Mouse (Mus musculus) embryonic facial prominence, embryonic 13.5 days (tissue): ENCODE results near the gene Hsd17b2. TPM values are rescaled to one million over a fixed set of nuclear protein-coding genes. Genes with fewer than 3 reads are reported as not detected.
"Not testable (repeated sequence)": the region's sequence is repeated elsewhere in the genome, so short reads cannot be mapped to it uniquely, and the experiment has no call there.

Experiments used
- ATAC-seq: fragments of 200-750 bp; cut with Nextera tagmentation; 2 replicates; pipeline ENCODE4 v1.8.0; 2017; ENCODE audit warnings: low read depth; ENCODE audit not compliant: insufficient number of reproducible peaks, insufficient read depth, low FRiP score, low TSS enrichment
- H3K27ac ChIP-seq: fragments of 300-500 bp; sonication (generic); 2 replicates; pipeline ENCODE4 v1.5.1; 2015; ENCODE audit warnings: moderate library complexity, mild to moderate bottlenecking, inconsistent platforms
- H3K27me3 ChIP-seq: fragments of 300-500 bp; sonication (generic); 2 replicates; pipeline ENCODE4 v1.6.1; 2015; ENCODE audit warnings: mild to moderate bottlenecking, inconsistent platforms
- H3K36me3 ChIP-seq: fragments of 300-500 bp; sonication (generic); 2 replicates; pipeline ENCODE4 v1.6.1; 2015; ENCODE audit warnings: mild to moderate bottlenecking, inconsistent platforms
- H3K4me1 ChIP-seq: fragments of 300-500 bp; sonication (generic); 2 replicates; pipeline ENCODE4 v1.6.1; 2015; ENCODE audit warnings: inconsistent platforms
- H3K4me2 ChIP-seq: fragments of 300-500 bp; sonication (generic); 2 replicates; pipeline ENCODE4 v1.6.1; 2015; ENCODE audit warnings: moderate library complexity, mild to moderate bottlenecking, inconsistent platforms
- H3K4me3 ChIP-seq: fragments of 300-500 bp; sonication (generic); 2 replicates; pipeline ENCODE4 v1.5.1; 2015; ENCODE audit warnings: mild to moderate bottlenecking, inconsistent platforms
- H3K9ac ChIP-seq: fragments of 300-500 bp; sonication (generic); 2 replicates; pipeline ENCODE4 v1.6.1; 2015; ENCODE audit warnings: mild to moderate bottlenecking, inconsistent platforms
- H3K9me3 ChIP-seq: fragments of 300-500 bp; sonication (generic); 2 replicates; pipeline ENCODE4 v1.6.1; 2016; ENCODE audit warnings: inconsistent platforms
- WGBS: fragments of 180-500 bp; shearing (Covaris S2); methylation state at CpG from one replicate; pipeline ENCODE4 v1.1.7; 2015; ENCODE audit warnings: mixed read lengths; 5-methylcytosine and 5-hydroxymethylcytosine counted together
- polyA plus RNA-seq: library from polyadenylated mRNA; unstranded; fragments of >200 nt; fragmentation: Nextera tagmentation; extraction: Ambion mirVana; gene quantifications from 2 replicates; pipeline ENCODE4 v1.2.1, GENCODE M21; 2015

Gene Hsd17b2
- polyA plus RNA-seq, 1 experiment from 2014 or later, result 0.73 TPM

DNA sequence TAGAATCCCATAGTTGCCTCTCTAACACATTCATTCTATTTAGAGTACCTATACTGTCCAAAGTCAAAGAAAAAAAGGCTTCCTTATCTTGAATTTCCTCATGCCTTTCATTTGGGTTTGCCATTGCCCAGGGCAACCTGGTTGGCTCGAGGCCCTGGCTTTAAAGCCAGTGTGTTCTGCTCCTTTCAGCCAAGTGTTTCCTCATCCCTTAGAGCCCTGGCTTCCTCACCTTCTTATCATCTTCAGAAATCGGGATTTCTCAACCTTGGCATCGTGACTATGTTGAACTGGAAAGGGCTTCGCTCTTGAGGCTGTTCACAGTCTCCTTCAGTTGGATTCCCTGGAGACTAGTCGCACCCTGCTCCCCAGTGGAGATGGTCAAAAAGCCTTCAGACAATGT is 12.9 kb downstream of the Hsd17b2 start:
- Histone ChIP-seq H3K4me2 (no peak overlapping the region), H3K4me3 (no peak overlapping the region), H3K9ac (no peak overlapping the region), H3K27me3 (no peaks in the 10 kb centered on the region), H3K9me3 (no peaks in the 10 kb centered on the region), H3K36me3 (no peaks in the 10 kb centered on the region), H3K4me1 (peaks cover 7% of the 10 kb centered on the region; the same call in 1 of the 2 replicates), H3K27ac (no peak overlapping the region)
- 84% methylated on average over 5 of the region's 5 CpGs for whole genome bisulfite sequencing
- no peak for ATAC-seq

DNA sequence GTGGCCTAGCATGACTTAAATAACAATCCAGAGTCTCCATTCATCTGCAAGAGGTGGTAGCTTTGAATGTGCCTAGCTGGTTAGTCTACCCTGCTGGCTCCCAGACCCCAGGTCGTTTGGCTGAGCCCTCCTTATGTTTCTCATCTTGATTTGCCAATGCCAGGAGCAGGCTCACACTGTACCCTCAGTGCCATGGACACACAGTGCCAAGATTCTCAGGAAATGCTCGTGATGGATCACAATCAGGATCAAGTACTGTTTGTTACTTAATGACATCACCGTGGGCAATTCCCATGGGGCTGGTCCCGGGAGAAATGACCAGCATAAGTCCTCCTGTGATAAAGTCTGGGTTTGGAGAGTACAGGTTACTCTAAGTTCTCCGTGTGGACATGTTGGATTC is 14.2 kb downstream of the Hsd17b2 start:
- Histone ChIP-seq H3K27me3 (no peaks in the 10 kb centered on the region), H3K9ac (no peak overlapping the region), H3K9me3 (no peaks in the 10 kb centered on the region), H3K27ac (no peak overlapping the region), H3K4me2 (no peak overlapping the region), H3K36me3 (no peaks in the 10 kb centered on the region), H3K4me3 (no peak overlapping the region), H3K4me1 (peaks cover 7% of the 10 kb centered on the region; the same call in 1 of the 2 replicates)
- 79% methylated on average over 5 of the region's 5 CpGs for WGBS
- ATAC-seq, result no peak

DNA sequence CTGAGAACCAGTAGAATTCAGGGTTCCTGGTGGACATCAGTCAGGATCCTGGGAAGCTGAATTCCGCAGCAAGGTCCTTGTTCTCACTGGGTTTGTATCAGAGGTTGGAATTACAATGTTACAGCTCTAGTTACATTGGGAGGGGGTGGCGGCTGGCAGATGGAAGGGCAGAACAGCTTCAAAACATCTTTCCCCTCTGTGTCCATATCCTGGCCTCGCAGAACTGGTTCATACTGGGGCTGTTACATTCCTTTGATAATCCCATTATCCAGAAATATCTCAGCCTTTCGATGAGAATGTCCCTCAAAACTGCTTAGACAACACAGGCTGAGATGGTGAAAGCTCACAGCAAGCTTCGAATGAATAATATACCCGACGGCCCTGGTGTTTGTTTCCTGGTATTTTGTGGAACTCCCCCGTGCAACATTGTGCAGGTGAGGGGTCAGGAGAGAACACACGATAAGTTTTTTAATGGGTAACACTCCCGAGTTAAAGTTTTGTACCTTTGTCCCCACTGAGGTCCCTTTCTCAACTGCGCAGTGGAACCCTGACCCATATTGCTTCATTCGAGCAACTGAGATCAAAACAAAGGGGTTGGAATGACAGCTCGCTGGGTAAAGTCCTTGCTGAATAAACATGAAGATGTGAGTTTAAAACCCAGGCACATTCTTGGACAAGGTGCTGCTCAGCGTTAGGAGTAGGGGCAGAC is 16.6 kb downstream of the Hsd17b2 start:
- Histone ChIP-seq H3K4me1 (no peaks in the 10 kb centered on the region), H3K27ac (peak overlapping the region; percentile 11; the same call in 1 of the 2 replicates)
- 68% methylated on average over 14 of the region's 14 CpGs for WGBS

DNA sequence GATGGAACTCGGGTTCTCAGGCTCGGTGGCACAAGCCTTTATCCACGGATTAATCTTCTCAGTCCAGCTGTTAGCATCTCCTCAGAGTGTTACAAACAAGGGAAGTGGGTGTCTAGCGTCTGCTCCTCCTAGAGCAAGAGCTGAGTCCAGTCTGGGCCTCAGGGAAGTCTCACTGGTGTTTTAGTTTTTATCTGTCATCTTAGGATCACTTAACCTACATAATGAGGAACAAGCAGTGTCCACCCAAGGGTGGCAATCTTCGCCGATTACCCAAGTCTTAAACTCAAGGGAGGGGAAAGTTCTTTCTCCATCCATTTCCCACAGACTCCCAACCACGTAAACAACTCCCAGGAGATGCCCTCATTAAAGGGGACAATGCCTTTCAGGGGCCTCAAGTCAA is 24.8 kb downstream of the Hsd17b2 start:
- Histone ChIP-seq H3K9ac (no peak overlapping the region), H3K36me3 (no peaks in the 10 kb centered on the region), H3K27ac (no peak overlapping the region), H3K4me2 (no peak overlapping the region), H3K27me3 (no peaks in the 10 kb centered on the region), H3K4me1 (no peaks in the 10 kb centered on the region; the same call in 1 of the 2 replicates), H3K4me3 (no peak overlapping the region), H3K9me3 (peaks cover 9% of the 10 kb centered on the region; the same call in 1 of the 2 replicates)
- WGBS, result 59% methylated on average over 7 of the region's 7 CpGs
- ATAC-seq, result no peak

More for the DNA sequence above, 16.6 kb downstream of the Hsd17b2 start:
- Histone ChIP-seq H3K9ac (no peak overlapping the region), H3K36me3 (no peaks in the 10 kb centered on the region), H3K27me3 (no peaks in the 10 kb centered on the region), H3K4me3 (no peak overlapping the region), H3K9me3 (peaks cover 9% of the 10 kb centered on the region; the same call in 1 of the 2 replicates), H3K4me2 (no peak overlapping the region)
- no peak for ATAC-seq

DNA sequence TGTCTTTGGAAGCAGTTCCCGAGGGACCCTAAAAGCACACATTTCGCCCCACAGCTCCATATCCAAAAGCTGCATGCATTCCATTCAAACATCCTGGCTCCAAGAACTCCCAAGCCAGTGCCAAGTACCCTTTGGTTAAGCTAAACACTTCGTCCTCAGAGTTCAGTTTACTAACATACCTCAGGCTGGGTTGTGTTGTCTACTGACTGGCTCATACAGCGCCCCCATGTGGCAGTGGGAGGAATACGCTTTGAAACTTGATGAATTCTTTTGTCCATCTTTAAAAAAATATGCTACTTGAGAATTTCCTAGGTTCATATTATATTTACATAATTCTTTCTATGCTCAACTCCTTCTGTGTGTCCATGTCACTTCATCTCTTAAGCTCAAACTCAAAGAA is 25.9 kb downstream of the Hsd17b2 start:
- no peak overlapping the region for H3K27ac ChIP-seq
- ATAC-seq, result no peak
- no peak overlapping the region for H3K9ac ChIP-seq
- H3K27me3 ChIP-seq, result no peaks in the 10 kb centered on the region
- H3K4me1 ChIP-seq, result no peaks in the 10 kb centered on the region; the same call in 1 of the 2 replicates
- 55% methylated on average over 5 of the region's 5 CpGs for WGBS
- H3K4me3 ChIP-seq, result no peak overlapping the region
- H3K9me3 ChIP-seq, result peaks cover 3% of the 10 kb centered on the region; the same call in 1 of the 2 replicates
- no peaks in the 10 kb centered on the region for H3K36me3 ChIP-seq
- no peak overlapping the region for H3K4me2 ChIP-seq

DNA sequence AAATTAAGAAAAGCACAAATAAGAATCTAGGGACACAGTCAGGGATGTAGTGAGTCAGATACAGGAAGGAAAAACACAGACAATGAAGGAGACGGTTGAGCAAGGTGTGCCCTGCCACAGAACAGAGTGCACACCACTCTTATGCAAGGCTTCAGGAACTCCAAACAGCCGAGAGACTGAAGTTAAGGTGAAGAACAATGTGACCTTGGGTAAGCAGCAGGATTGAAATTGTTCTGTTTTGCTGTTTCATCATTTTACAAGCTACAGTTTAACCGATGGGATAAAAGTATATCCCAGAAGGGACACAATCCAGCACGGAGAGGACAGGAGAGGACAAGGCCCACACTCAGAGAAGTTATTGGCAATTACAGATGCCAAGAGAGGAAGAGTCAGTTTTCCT is 26.5 kb downstream of the Hsd17b2 start:
- no peak overlapping the region for H3K9ac ChIP-seq
- no peaks in the 10 kb centered on the region for H3K36me3 ChIP-seq
- no peaks in the 10 kb centered on the region for H3K27me3 ChIP-seq
- no peak overlapping the region for H3K4me2 ChIP-seq
- H3K4me1 ChIP-seq, result no peaks in the 10 kb centered on the region; the same call in 1 of the 2 replicates
- no peaks in the 10 kb centered on the region for H3K9me3 ChIP-seq
- no peak for ATAC-seq
- H3K27ac ChIP-seq, result no peak overlapping the region
- WGBS, result 81% methylated on average over 4 of the region's 4 CpGs
- no peak overlapping the region for H3K4me3 ChIP-seq

DNA sequence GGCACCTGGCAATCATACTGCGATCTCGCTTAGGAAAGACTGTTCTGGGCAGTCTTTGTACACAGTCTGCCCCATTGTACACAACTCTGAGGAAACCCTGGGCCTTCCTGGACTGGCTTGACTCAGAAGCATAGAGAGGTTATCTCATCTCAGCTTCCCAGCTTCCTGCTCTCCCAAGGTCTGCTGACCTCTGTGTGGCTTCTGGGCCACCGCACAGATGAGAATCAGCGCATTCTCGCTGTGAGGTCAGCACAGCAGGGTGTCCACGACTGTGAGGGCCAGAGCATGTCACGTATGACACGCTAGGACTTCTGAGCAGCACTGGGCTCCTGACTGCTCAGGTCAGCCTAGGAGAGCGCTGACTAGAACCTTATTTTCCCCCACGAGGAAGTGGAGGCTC is 29.3 kb downstream of the Hsd17b2 start:
- Histone ChIP-seq H3K4me3 (no peak overlapping the region), H3K4me2 (no peak overlapping the region), H3K4me1 (no peaks in the 10 kb centered on the region; the same call in 1 of the 2 replicates), H3K9ac (no peak overlapping the region), H3K9me3 (no peaks in the 10 kb centered on the region), H3K27me3 (no peaks in the 10 kb centered on the region), H3K36me3 (no peaks in the 10 kb centered on the region), H3K27ac (no peak overlapping the region)
- ATAC-seq, result no peak
- 51% methylated on average over 10 of the region's 10 CpGs for WGBS

DNA sequence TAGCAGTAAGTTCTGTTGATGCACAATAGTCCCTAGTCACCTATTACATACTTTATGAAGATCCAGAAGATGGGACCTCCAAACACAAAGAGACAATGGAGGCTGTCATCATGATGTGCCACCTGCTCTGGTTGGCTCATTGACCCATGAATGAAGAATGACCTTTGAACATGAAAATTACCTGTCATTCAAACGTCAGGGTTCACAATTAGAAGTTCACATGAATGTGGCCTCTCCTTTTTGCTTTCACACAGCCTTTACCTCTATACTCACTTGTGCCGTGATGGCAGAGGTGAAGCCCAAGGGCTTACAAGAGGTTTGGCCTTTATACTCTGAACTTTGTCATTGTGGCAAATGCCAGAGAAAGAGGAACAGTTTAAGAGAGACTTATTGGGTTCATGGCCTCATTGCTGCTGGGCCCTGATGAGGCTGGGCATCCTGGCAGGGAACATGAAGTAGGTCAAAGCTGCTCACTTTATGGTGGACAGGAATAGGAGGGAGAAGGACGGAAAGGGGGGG is 35.0 kb downstream of the Hsd17b2 start:
- Histone ChIP-seq H3K27me3 (no peaks in the 10 kb centered on the region), H3K4me3 (no peak overlapping the region), H3K36me3 (no peaks in the 10 kb centered on the region), H3K4me1 (no peaks in the 10 kb centered on the region), H3K27ac (no peak overlapping the region), H3K9ac (no peak overlapping the region), H3K9me3 (no peaks in the 10 kb centered on the region), H3K4me2 (no peak overlapping the region)
- 69% methylated on average over 3 of the region's 3 CpGs for WGBS
- ATAC-seq, result no peak

DNA sequence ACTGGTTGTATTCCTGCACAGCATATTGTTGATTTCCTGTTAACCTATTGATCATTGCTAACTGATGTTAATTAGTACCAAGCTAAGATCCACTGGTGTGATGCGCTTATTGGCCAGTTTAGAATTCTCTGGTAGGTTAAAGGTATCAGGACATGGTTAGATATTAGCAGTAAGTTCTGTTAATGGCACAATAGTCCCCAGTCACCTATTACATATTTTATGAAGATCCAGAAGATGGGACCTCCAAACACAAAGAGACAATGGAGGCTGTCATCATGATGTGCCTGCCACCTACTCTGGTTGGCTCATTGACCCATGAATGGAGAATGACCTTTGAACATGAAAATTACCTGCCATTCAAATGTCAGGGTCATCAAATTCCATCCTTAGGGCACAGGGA is 36.5 kb downstream of the Hsd17b2 start:
- H3K9ac ChIP-seq, H3K27ac ChIP-seq, H3K4me1 ChIP-seq, ATAC-seq, H3K4me2 ChIP-seq, H3K36me3 ChIP-seq, H3K4me3 ChIP-seq, H3K27me3 ChIP-seq, H3K9me3 ChIP-seq: not testable (repeated sequence)
- 95% methylated on average over 1 of the region's 1 CpGs for WGBS

DNA sequence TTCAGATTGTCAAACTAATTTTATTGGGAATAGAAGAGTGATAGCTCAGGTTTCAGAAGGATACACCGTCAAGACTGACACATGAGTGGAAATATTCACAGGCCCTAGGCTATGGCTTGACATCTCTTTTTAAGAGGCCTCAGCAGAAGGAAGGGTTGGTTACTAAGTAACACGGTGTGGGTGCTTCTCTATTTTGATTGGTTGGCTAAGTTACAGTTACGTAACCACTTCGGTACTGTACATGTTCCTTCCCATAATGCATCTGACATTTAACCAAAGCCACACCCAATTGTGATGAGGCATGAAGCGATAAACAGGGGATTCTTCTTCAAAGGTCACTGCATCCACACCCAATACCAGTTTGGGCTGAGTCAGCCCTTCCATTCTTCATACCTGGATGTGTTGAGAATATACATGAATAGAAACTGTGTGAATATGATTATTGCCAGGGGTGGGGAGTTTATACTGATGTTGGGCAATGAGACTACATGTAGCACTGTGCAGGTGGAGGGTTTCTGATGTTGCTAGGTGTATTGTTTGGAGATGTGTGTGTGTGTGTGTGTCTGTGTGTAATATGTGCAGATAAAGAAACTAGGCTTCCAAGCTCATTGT is 38.8 kb downstream of the Hsd17b2 start:
- Histone ChIP-seq H3K9me3 (no peaks in the 10 kb centered on the region), H3K27me3 (no peaks in the 10 kb centered on the region), H3K4me2 (no peak overlapping the region), H3K9ac (no peak overlapping the region), H3K4me3 (no peak overlapping the region), H3K4me1 (no peaks in the 10 kb centered on the region), H3K27ac (no peak overlapping the region), H3K36me3 (no peaks in the 10 kb centered on the region)
- no peak for ATAC-seq
- 73% methylated on average over 5 of the region's 5 CpGs for WGBS

DNA sequence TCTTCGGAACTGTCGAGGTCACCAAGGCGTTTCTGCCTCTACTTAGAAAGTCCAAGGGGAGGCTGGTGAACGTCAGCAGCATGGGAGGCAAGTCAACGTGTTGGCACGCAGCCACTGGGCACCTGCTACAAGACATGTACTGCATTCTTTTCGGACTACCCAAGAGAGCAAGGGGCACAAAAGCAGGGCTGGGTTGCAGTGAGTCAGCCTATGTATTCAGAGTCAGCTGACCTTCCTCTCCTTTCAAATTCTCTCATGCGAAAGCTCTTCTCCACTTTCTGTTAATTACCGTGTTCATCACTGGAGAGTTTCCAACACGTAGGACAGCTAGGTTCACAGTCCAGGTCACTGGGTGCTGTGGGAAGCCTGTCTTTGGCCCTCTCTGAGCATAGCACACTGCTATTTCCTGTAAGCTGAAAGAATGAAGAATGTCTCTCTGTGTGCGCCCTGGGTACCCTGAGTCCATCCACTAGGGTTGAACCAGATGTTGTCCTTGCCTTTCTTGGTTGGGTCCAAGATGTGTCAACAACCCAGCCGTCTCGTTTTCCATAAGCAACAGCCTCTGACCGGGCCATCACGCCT is 40.8 kb downstream of the Hsd17b2 start:
- no peak overlapping the region for H3K9ac ChIP-seq
- H3K9me3 ChIP-seq, result no peaks in the 10 kb centered on the region
- WGBS, result 81% methylated on average over 15 of the region's 15 CpGs
- no peak overlapping the region for H3K4me3 ChIP-seq
- no peaks in the 10 kb centered on the region for H3K27me3 ChIP-seq
- no peaks in the 10 kb centered on the region for H3K4me1 ChIP-seq
- H3K27ac ChIP-seq, result no peak overlapping the region
- no peak overlapping the region for H3K4me2 ChIP-seq
- no peaks in the 10 kb centered on the region for H3K36me3 ChIP-seq
- ATAC-seq, result no peak

DNA sequence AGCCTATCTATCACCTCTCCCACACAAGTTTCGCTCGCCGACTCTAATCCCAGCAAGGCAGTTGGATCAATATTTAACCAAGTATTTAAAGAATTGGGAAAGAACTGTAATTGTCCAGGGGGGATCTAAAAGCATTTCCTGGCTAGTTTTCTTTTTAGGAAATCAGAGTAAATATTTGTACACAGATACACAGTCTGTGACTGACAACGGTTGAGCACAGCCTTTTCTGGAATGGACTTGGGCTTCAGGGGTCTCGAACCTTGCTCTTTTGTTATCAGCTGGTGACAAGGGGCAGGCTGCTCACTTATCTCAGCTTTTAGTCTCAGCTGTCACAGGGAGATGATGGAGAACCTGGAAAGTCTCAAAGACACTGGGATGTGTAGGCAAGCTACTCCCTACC is 44.9 kb downstream of the Hsd17b2 start:
- H3K9ac ChIP-seq, result no peak overlapping the region
- no peaks in the 10 kb centered on the region for H3K36me3 ChIP-seq
- H3K4me2 ChIP-seq, result no peak overlapping the region
- H3K9me3 ChIP-seq, result no peaks in the 10 kb centered on the region
- H3K27me3 ChIP-seq, result no peaks in the 10 kb centered on the region
- no peak for ATAC-seq
- H3K4me1 ChIP-seq, result no peaks in the 10 kb centered on the region
- H3K4me3 ChIP-seq, result no peak overlapping the region
- H3K27ac ChIP-seq, result no peak overlapping the region
- 94% methylated on average over 5 of the region's 5 CpGs for WGBS
